ENCODE assay signal across 21 mouse cellular contexts in the genomic region with DNA sequence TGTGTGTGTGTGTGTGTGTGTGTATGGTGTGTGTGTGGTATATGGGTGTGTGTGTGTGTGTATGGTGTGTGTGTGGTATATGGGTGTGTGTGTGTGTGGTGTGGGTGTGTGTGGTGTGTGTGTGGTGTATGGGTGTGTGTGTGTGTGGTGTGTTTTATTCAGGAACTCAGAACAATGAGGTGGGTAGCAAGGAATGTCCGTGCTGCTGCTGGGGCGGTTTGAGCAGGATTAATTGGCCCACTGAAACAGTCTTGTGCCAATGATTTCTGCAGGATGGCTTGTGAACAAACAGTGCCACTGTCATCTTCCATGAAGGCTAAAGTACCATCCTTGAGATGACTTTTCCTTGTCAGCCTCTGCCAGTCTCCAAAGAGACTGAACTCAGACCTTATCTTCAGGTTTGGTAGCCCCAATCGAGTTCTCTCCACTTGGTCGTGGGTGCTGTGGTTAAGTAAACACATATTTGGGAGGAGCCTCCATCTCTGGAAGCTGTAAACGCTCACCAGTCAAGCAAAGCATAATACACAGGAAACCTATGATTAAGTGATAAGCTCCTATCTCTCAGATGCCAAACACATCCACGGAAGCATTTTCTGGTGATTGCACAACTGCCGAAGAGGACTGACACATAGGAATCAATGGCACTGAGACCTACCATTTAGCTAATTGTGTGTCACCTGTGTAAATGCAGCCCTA. TPM values are rescaled to one million over a fixed set of nuclear protein-coding genes. Genes with fewer than 3 reads are reported as not detected.
DNase-seq lines count a peak whose midpoint lies in the region; ATAC-seq and TF ChIP-seq lines count a peak whose summit lies in the region.
"Had no signal": no experiment of that assay in that cellular context is flagged by ENCODE, and none has a peak within 500 bp of the region (broad histone marks: within the 10 kb centered on the region; RNA-seq: fewer than 3 reads in every experiment).

No protein-coding gene starts in this region.

- DNase-seq in heart, postnatal 10 days = no peak
- peak; percentile 81 for DNase-seq in MEL (ENCODE audit: low read depth, low spot score)
- DNase-seq in liver, adult 2 months (ENCODE audit: extremely low read depth, low read depth, low spot score) = peak; percentile 29
- peak; percentile 26 for DNase-seq in lung, postnatal 25 days (ENCODE audit: low spot score)
- DNase-seq in kidney, adult 2 months = no peak
- no peak for DNase-seq in gastrocnemius, postnatal 14 days
- no peak for DNase-seq in forebrain, postnatal 0 days
- DNase-seq: cerebellum, adult 11-12 months; embryo, embryonic 11 days; gastrocnemius, postnatal 10 days; kidney, postnatal 14 days; left cerebral cortex, postnatal 4 days; right cerebral cortex, postnatal 25 days; thymus, adult 18-20 months had no signal

- H3K79me2 ChIP-seq in MEL (ENCODE audit: control insufficient read depth, insufficient read depth, low read length, poor library complexity) = no peaks in the 10 kb centered on the region
- no peaks in the 10 kb centered on the region for H3K79me2 ChIP-seq in liver, adult 2 months (ENCODE audit: control insufficient read depth, insufficient read depth, low read length)

- peak; percentile 48; the same call in 1 of the 2 replicates for ATAC-seq in heart, embryonic 12.5 days (ENCODE audit: insufficient number of reproducible peaks, low FRiP score)
- no peak for ATAC-seq in forebrain, postnatal 0 days
- ATAC-seq: forebrain, embryonic 15.5 days; intestine, postnatal 0 days had no signal

- intact Hi-C loops in heart, postnatal 10 days (cut with DNase I) = no loop called here
- intact Hi-C loops in gastrocnemius, postnatal 14 days (cut with DNase I; ENCODE audit: low total_unique reads) = no loop called here

- H3K4me1 ChIP-seq in heart, embryonic 12.5 days (replicated peaks) = peaks cover 31% of the 10 kb centered on the region
- peaks cover 13 to 55% of the 10 kb centered on the region in 2 experiments for H3K4me1 ChIP-seq in MEL (ENCODE audit: control insufficient read depth in 1 of 2, insufficient read depth in 2 of 2, low read length in 2 of 2)
- H3K4me1 ChIP-seq in liver, adult 2 months (ENCODE audit: control insufficient read depth, insufficient read depth, low read length) = no peaks in the 10 kb centered on the region
- H3K4me1 ChIP-seq in kidney, adult 2 months (ENCODE audit: control insufficient read depth, insufficient read depth, low read length) = no peaks in the 10 kb centered on the region
- no peaks in the 10 kb centered on the region for H3K4me1 ChIP-seq in forebrain, postnatal 0 days (ENCODE audit: insufficient read depth)
- H3K4me1 ChIP-seq: forebrain, embryonic 15.5 days had no signal

- H3K27me3 ChIP-seq in heart, embryonic 12.5 days (replicated peaks) = no peaks in the 10 kb centered on the region
- no peaks in the 10 kb centered on the region for H3K27me3 ChIP-seq in MEL (ENCODE audit: control insufficient read depth in 1 of 2, insufficient read depth in 2 of 2, low read length in 2 of 2)
- H3K27me3 ChIP-seq in liver, adult 2 months (ENCODE audit: control insufficient read depth, insufficient read depth, low read length) = no peaks in the 10 kb centered on the region
- H3K27me3 ChIP-seq in kidney, adult 2 months (replicated peaks; ENCODE audit: control insufficient read depth, insufficient read depth, low read length) = no peaks in the 10 kb centered on the region
- H3K27me3 ChIP-seq in forebrain, postnatal 0 days (ENCODE audit: insufficient read depth, low read length) = no peaks in the 10 kb centered on the region
- H3K27me3 ChIP-seq: forebrain, embryonic 15.5 days had no signal

- no peaks in the 10 kb centered on the region for H3K36me3 ChIP-seq in heart, embryonic 12.5 days
- H3K36me3 ChIP-seq in MEL (ENCODE audit: control insufficient read depth in 1 of 2, insufficient read depth in 2 of 2, low read length in 2 of 2) = peaks cover 0 to 56% of the 10 kb centered on the region in 2 experiments; a peak in 2 of 4 replicates
- no peaks in the 10 kb centered on the region for H3K36me3 ChIP-seq in liver, adult 2 months (ENCODE audit: control insufficient read depth, insufficient read depth, low read length)
- no peaks in the 10 kb centered on the region for H3K36me3 ChIP-seq in kidney, adult 2 months (ENCODE audit: control insufficient read depth, insufficient read depth, low read length)
- no peaks in the 10 kb centered on the region for H3K36me3 ChIP-seq in forebrain, postnatal 0 days (ENCODE audit: insufficient read depth)
- H3K36me3 ChIP-seq: forebrain, embryonic 15.5 days; heart, embryonic 10.5 days had no signal

- TF ChIP-seq EP300 in MEL (IDR thresholded peaks at IDR 0.05; ENCODE audit: low read depth in 1 of 2, low read length in 2 of 2) = peak; percentile 85 to 89

- TF ChIP-seq RAD21 in MEL (IDR thresholded peaks at IDR 0.05; ENCODE audit: low read depth, low read length) = no peak

- no peak overlapping the region for H3K4me3 ChIP-seq in heart, embryonic 12.5 days
- peak overlapping the region; percentile 2 to 47; a peak in 2 of 4 replicates for H3K4me3 ChIP-seq in MEL (ENCODE audit: control insufficient read depth in 1 of 2, insufficient read depth in 1 of 2, low read depth in 2 of 2, low read length in 2 of 2)
- H3K4me3 ChIP-seq in liver, adult 2 months (ENCODE audit: insufficient read depth, low read depth, low read length) = no peak overlapping the region
- H3K4me3 ChIP-seq in kidney, adult 2 months (ENCODE audit: insufficient read depth, low read depth, low read length) = no peak overlapping the region
- no peak overlapping the region for H3K4me3 ChIP-seq in forebrain, postnatal 0 days (ENCODE audit: low read depth, low read length)
- H3K4me3 ChIP-seq: forebrain, embryonic 15.5 days; heart, embryonic 10.5 days; myocyte had no signal

- TF ChIP-seq CTCF in MEL (IDR thresholded peaks at IDR 0.05 in 2 of 3, conservative IDR thresholded peaks at IDR 0.05 in 1 of 3; ENCODE audit: control insufficient read depth in 1 of 3, insufficient read depth in 1 of 3, low read depth in 2 of 3, low read length in 3 of 3, poor library complexity in 1 of 3, severe bottlenecking in 1 of 3) = no peak
- TF ChIP-seq CTCF in liver, adult 2 months (IDR thresholded peaks at IDR 0.05; ENCODE audit: low read depth, low read length) = no peak
- TF ChIP-seq CTCF in kidney, adult 2 months (conservative IDR thresholded peaks at IDR 0.05; ENCODE audit: insufficient read depth, insufficient read length, low read depth, low read length) = no peak
- no peak for TF ChIP-seq CTCF in forebrain, postnatal 0 days (IDR thresholded peaks at IDR 0.05; ENCODE audit: low read depth)

- 30% methylated on average over 7 of the region's 7 CpGs for WGBS in heart, embryonic 12.5 days
- WGBS in liver, adult 2 months = 29% methylated on average over 7 of the region's 7 CpGs
- WGBS in kidney, adult 2 months = 54% methylated on average over 7 of the region's 7 CpGs
- 65% methylated on average over 7 of the region's 7 CpGs for WGBS in forebrain, postnatal 0 days

- TF ChIP-seq POLR2A in MEL (IDR thresholded peaks at IDR 0.05; ENCODE audit: control insufficient read depth in 1 of 2, insufficient read depth in 1 of 2, low read depth in 1 of 2, low read length in 2 of 2, poor library complexity in 1 of 2) = no peak
- TF ChIP-seq POLR2A in liver, adult 2 months (IDR thresholded peaks at IDR 0.05; ENCODE audit: extremely low read depth, insufficient read depth, low read length) = no peak
- no peak for TF ChIP-seq POLR2A in kidney, adult 2 months (IDR thresholded peaks at IDR 0.05; ENCODE audit: low read depth, low read length)

- no peak overlapping the region for H3K4me2 ChIP-seq in heart, embryonic 12.5 days
- H3K4me2 ChIP-seq in forebrain, postnatal 0 days (ENCODE audit: low read depth) = no peak overlapping the region
- H3K4me2 ChIP-seq: forebrain, embryonic 15.5 days had no signal

- H3K9ac ChIP-seq in heart, embryonic 12.5 days = no peak overlapping the region
- no peak overlapping the region for H3K9ac ChIP-seq in MEL (ENCODE audit: control insufficient read depth, low read depth, low read length, poor library complexity, severe bottlenecking)
- no peak overlapping the region for H3K9ac ChIP-seq in liver, adult 2 months (ENCODE audit: low read depth, low read length)
- H3K9ac ChIP-seq in forebrain, postnatal 0 days = no peak overlapping the region
- H3K9ac ChIP-seq: forebrain, embryonic 15.5 days had no signal

- H3K9me3 ChIP-seq in heart, embryonic 12.5 days (replicated peaks) = no peaks in the 10 kb centered on the region
- H3K9me3 ChIP-seq in MEL (replicated peaks; ENCODE audit: insufficient read depth, low read length) = no peaks in the 10 kb centered on the region
- no peaks in the 10 kb centered on the region for H3K9me3 ChIP-seq in forebrain, postnatal 0 days (ENCODE audit: low read length)
- H3K9me3 ChIP-seq: forebrain, embryonic 15.5 days; heart, embryonic 10.5 days had no signal

- no peak overlapping the region for H3K27ac ChIP-seq in heart, embryonic 12.5 days (ENCODE audit: poor library complexity, severe bottlenecking)
- peak overlapping the region; percentile 79 for H3K27ac ChIP-seq in MEL (ENCODE audit: control insufficient read depth, low read depth, low read length)
- no peak overlapping the region for H3K27ac ChIP-seq in liver, adult 2 months (replicated peaks; ENCODE audit: insufficient read depth, low read depth, low read length)
- H3K27ac ChIP-seq in kidney, adult 2 months (ENCODE audit: insufficient read depth, low read depth, low read length) = no peak overlapping the region
- no peak overlapping the region for H3K27ac ChIP-seq in forebrain, postnatal 0 days (ENCODE audit: low read depth, low read length)
- H3K27ac ChIP-seq: forebrain, embryonic 15.5 days; heart, embryonic 10.5 days had no signal

RNA-seq across cellular contexts. Expression of gene AI481877, which starts 18.3 kb away (rescaled TPM):
- polyA plus RNA-seq in heart, embryonic 12.5 days (2016; fragmentation: Nextera tagmentation; extraction: Ambion mirVana) = not detected in 2 replicates
- total RNA-seq in heart, postnatal 10 days (2021) = not detected
- total RNA-seq in MEL (2012; rRNA removed) = not detected in 2 replicates
- polyA plus RNA-seq in MEL (2012; ENCODE audit: insufficient read depth in 1 of 2, insufficient read length in 2 of 2, low read depth in 1 of 2, low replicate concordance in 2 of 2, missing spikeins in 1 of 2) = under 1 TPM in 1 of 2 experiments, not detected in 1; 0.01 TPM
- not detected in 2 replicates for total RNA-seq in liver, adult 2 months (2014; rRNA removed)
- not detected in 2 replicates for polyA plus RNA-seq in liver, adult 2 months (2012; rRNA removed)
- polyA plus RNA-seq in kidney, adult 2 months (2012; rRNA removed) = not detected in 2 replicates
- total RNA-seq in gastrocnemius, postnatal 14 days (2021) = not detected
- not detected in 2 replicates for total RNA-seq in forebrain, postnatal 0 days (2014; rRNA removed)
- polyA plus RNA-seq in forebrain, postnatal 0 days (2015; fragmentation: Nextera tagmentation; extraction: Ambion mirVana) = not detected in 2 replicates
- total RNA-seq: gastrocnemius, postnatal 10 days; layer of hippocampus, postnatal 10 days; left cerebral cortex, postnatal 4 days had no signal
- polyA plus RNA-seq: forebrain, embryonic 15.5 days; heart, embryonic 10.5 days; hindbrain, embryonic 11.5 days; intestine, postnatal 0 days had no signal

RNA-seq across cellular contexts. Expression of gene Ugcg, which starts 32.0 kb away (rescaled TPM):
- 12.3 and 12.5 TPM in 2 replicates for polyA plus RNA-seq in heart, embryonic 12.5 days (2016; fragmentation: Nextera tagmentation; extraction: Ambion mirVana)
- 10 to 100 TPM; 22.1 to 23.3 TPM for total RNA-seq in heart, postnatal 10 days (2021)
- 39.1 and 45.4 TPM in 2 replicates for total RNA-seq in MEL (2012; rRNA removed)
- polyA plus RNA-seq in MEL (2012; ENCODE audit: insufficient read depth in 1 of 2, insufficient read length in 2 of 2, low read depth in 1 of 2, low replicate concordance in 2 of 2, missing spikeins in 1 of 2) = 10 to 100 TPM in 1 of 2 experiments, not detected in 1; 30.8 TPM
- 17.1 and 23.0 TPM in 2 replicates for total RNA-seq in liver, adult 2 months (2014; rRNA removed)
- polyA plus RNA-seq in liver, adult 2 months (2012; rRNA removed) = 13.9 and 25.4 TPM in 2 replicates
- 7.4 and 11.6 TPM in 2 replicates for polyA plus RNA-seq in kidney, adult 2 months (2012; rRNA removed)
- total RNA-seq in gastrocnemius, postnatal 14 days (2021) = 10 to 100 TPM; 10.2 to 10.4 TPM
- total RNA-seq in forebrain, postnatal 0 days (2014; rRNA removed) = 52.7 and 66.4 TPM in 2 replicates
- polyA plus RNA-seq in forebrain, postnatal 0 days (2015; fragmentation: Nextera tagmentation; extraction: Ambion mirVana) = 12.9 and 18.5 TPM in 2 replicates

Comparison
In these comparisons a context has a peak if more than half of its experiments do, and no peak if none do; other contexts are left out.
1. H3K4me3 ChIP-seq: peak in MEL (2 of 2); none in heart, embryonic 12.5 days (single experiment), liver, adult 2 months (single experiment), kidney, adult 2 months (single experiment) and forebrain, postnatal 0 days (single experiment).
2. DNase-seq: peak in MEL (single experiment), liver, adult 2 months (single experiment) and lung, postnatal 25 days (single experiment); none in heart, postnatal 10 days (0 of 2), kidney, adult 2 months (single experiment), gastrocnemius, postnatal 14 days (single experiment) and forebrain, postnatal 0 days (single experiment).